Mouse (Mus musculus) hindbrain, embryonic 13.5 days (tissue): ENCODE data around the gene Mfsd7a. TPM values are rescaled to one million over a fixed set of nuclear protein-coding genes. Genes with fewer than 3 reads are reported as not detected.

Source experiments
- ATAC-seq: fragments of 200-750 bp; cut with Nextera tagmentation; 2 replicates; pipeline ENCODE4 v1.8.0; 2017; ENCODE audit warnings: moderate TSS enrichment; ENCODE audit not compliant: low FRiP score
- H3K27ac ChIP-seq: fragments of 300-500 bp; sonication (generic); 2 replicates; pipeline ENCODE4 v1.5.1; 2015; ENCODE audit warnings: inconsistent platforms, mild to moderate bottlenecking, moderate library complexity
- H3K27me3 ChIP-seq: fragments of 300-500 bp; sonication (generic); 2 replicates; pipeline ENCODE4 v1.6.1; 2015; ENCODE audit warnings: mild to moderate bottlenecking, inconsistent platforms
- H3K36me3 ChIP-seq: fragments of 300-500 bp; sonication (generic); 2 replicates; pipeline ENCODE4 v1.6.1; 2015; ENCODE audit warnings: mild to moderate bottlenecking, inconsistent platforms
- H3K4me1 ChIP-seq: fragments of 300-500 bp; sonication (generic); replicated peaks from 2 replicates; pipeline ENCODE4 v1.6.1; 2015; ENCODE audit warnings: inconsistent platforms
- H3K4me2 ChIP-seq: fragments of 300-500 bp; sonication (generic); 2 replicates; pipeline ENCODE4 v1.6.1; 2015; ENCODE audit warnings: inconsistent platforms, mild to moderate bottlenecking, moderate library complexity
- H3K4me3 ChIP-seq: fragments of 300-500 bp; sonication (generic); 2 replicates; pipeline ENCODE4 v1.5.1; 2015; ENCODE audit warnings: mild to moderate bottlenecking, inconsistent platforms
- H3K9ac ChIP-seq: fragments of 300-500 bp; sonication (generic); 2 replicates; pipeline ENCODE4 v1.6.1; 2015; ENCODE audit warnings: mild to moderate bottlenecking, inconsistent platforms
- H3K9me3 ChIP-seq: fragments of 300-500 bp; sonication (generic); 2 replicates; pipeline ENCODE4 v1.6.1; 2016; ENCODE audit warnings: inconsistent platforms
- WGBS: fragments of 180-500 bp; shearing (Covaris S2); methylation state at CpG from one replicate; pipeline ENCODE4 v1.1.7; 2015; 5-methylcytosine and 5-hydroxymethylcytosine counted together
- polyA plus RNA-seq: library from polyadenylated mRNA; unstranded; fragments of >200 nt; fragmentation: Nextera tagmentation; extraction: Ambion mirVana; gene quantifications from 2 replicates; pipeline ENCODE4 v1.2.1, GENCODE M21; 2015

Mfsd7a gene
- polyA plus RNA-seq, 1 experiment from 2014 or later = 0.17 TPM

- ATAC-seq = no peak
- Histone ChIP-seq H3K27me3 (no peaks in the 10 kb centered on the region), H3K4me2 (no peak overlapping the region), H3K36me3 (no peaks in the 10 kb centered on the region), H3K4me1 (no peaks in the 10 kb centered on the region), H3K9me3 (no peaks in the 10 kb centered on the region), H3K27ac (no peak overlapping the region), H3K9ac (no peak overlapping the region), H3K4me3 (no peak overlapping the region)
- WGBS = 90% methylated on average over 2 of the region's 2 CpGs
Observed at GRCm38 (mm10) chr5:108423427-108423826, 25.3 kb downstream of the Mfsd7a start.

GRCm38 (mm10) chr5:108422741-108423140 lies 25.9 kb downstream of the Mfsd7a start:
- H3K4me3 ChIP-seq = no peak overlapping the region
- H3K36me3 ChIP-seq = no peaks in the 10 kb centered on the region
- 78% methylated on average over 3 of the region's 3 CpGs for WGBS
- H3K27me3 ChIP-seq = no peaks in the 10 kb centered on the region
- no peaks in the 10 kb centered on the region for H3K9me3 ChIP-seq
- no peak overlapping the region for H3K27ac ChIP-seq
- H3K4me1 ChIP-seq = no peaks in the 10 kb centered on the region
- H3K4me2 ChIP-seq = no peak overlapping the region
- no peak for ATAC-seq
- no peak overlapping the region for H3K9ac ChIP-seq

GRCm38 (mm10) chr5:108414711-108415110 lies 34.0 kb downstream of the Mfsd7a start:
- no peak for ATAC-seq
- no peaks in the 10 kb centered on the region for H3K9me3 ChIP-seq
- H3K27me3 ChIP-seq = no peaks in the 10 kb centered on the region
- 80% methylated on average over 2 of the region's 2 CpGs for WGBS
- no peak overlapping the region for H3K4me3 ChIP-seq
- H3K9ac ChIP-seq = no peak overlapping the region
- no peaks in the 10 kb centered on the region for H3K4me1 ChIP-seq
- no peaks in the 10 kb centered on the region for H3K36me3 ChIP-seq
- H3K4me2 ChIP-seq = no peak overlapping the region
- no peak overlapping the region for H3K27ac ChIP-seq

- H3K27ac ChIP-seq = no peak overlapping the region
- ATAC-seq = no peak
- H3K36me3 ChIP-seq = no peaks in the 10 kb centered on the region
- H3K4me2 ChIP-seq = no peak overlapping the region
- H3K27me3 ChIP-seq = no peaks in the 10 kb centered on the region
- no peaks in the 10 kb centered on the region for H3K9me3 ChIP-seq
- no peaks in the 10 kb centered on the region for H3K4me1 ChIP-seq
- no peak overlapping the region for H3K9ac ChIP-seq
- no peak overlapping the region for H3K4me3 ChIP-seq
- 76% methylated on average over 2 of the region's 2 CpGs for WGBS
Observed at GRCm38 (mm10) chr5:108406977-108407376, 41.7 kb downstream of the Mfsd7a start.

GRCm38 (mm10) chr5:108405460-108405859 lies 43.2 kb downstream of the Mfsd7a start:
- ATAC-seq = no peak
- no peak overlapping the region for H3K4me2 ChIP-seq
- H3K4me1 ChIP-seq = no peaks in the 10 kb centered on the region
- H3K4me3 ChIP-seq = no peak overlapping the region
- H3K9me3 ChIP-seq = no peaks in the 10 kb centered on the region
- no peaks in the 10 kb centered on the region for H3K36me3 ChIP-seq
- H3K27me3 ChIP-seq = no peaks in the 10 kb centered on the region
- H3K27ac ChIP-seq = no peak overlapping the region
- H3K9ac ChIP-seq = no peak overlapping the region
- WGBS = 72% methylated on average over 1 of the region's 1 CpGs

GRCm38 (mm10) chr5:108403453-108403852 lies 45.2 kb downstream of the Mfsd7a start:
- WGBS = 87% methylated on average over 4 of the region's 4 CpGs
- Histone ChIP-seq H3K4me2 (no peak overlapping the region), H3K36me3 (no peaks in the 10 kb centered on the region), H3K27ac (no peak overlapping the region), H3K9me3 (no peaks in the 10 kb centered on the region), H3K4me3 (no peak overlapping the region), H3K27me3 (no peaks in the 10 kb centered on the region), H3K9ac (no peak overlapping the region), H3K4me1 (no peaks in the 10 kb centered on the region)
- no peak for ATAC-seq

Other genes starting within 250 kb of the Mfsd7a start
- gene Dr1, start 180.0 kb downstream of the Mfsd7a start, polyA plus RNA-seq = 40.5 and 41.8 TPM in 2 replicates
- gene Pigg, start 136.3 kb downstream of the Mfsd7a start, polyA plus RNA-seq = 5.4 and 5.9 TPM in 2 replicates
- 0.78 and 1.4 TPM in 2 replicates for gene Gm42517, start 81.0 kb downstream of the Mfsd7a start, polyA plus RNA-seq
- gene Pde6b, start 60.5 kb downstream of the Mfsd7a start, polyA plus RNA-seq = 0.16 and 0.22 TPM in 2 replicates
- gene Atp5k, start 14.4 kb downstream of the Mfsd7a start, polyA plus RNA-seq = 461 and 472 TPM in 2 replicates
- 26.6 and 27.8 TPM in 2 replicates for gene Pcgf3, start 12.3 kb upstream of the Mfsd7a start, polyA plus RNA-seq
- gene Cplx1, start 101.1 kb upstream of the Mfsd7a start, polyA plus RNA-seq = 82.5 and 85.1 TPM in 2 replicates
- 48.8 and 49.1 TPM in 2 replicates for gene Gak, start 180.9 kb upstream of the Mfsd7a start, polyA plus RNA-seq
- 23.9 and 26.4 TPM in 2 replicates for gene Tmem175, start 180.9 kb upstream of the Mfsd7a start, polyA plus RNA-seq
- 9.8 and 12.3 TPM in 2 replicates for gene Idua, start 211.4 kb upstream of the Mfsd7a start, polyA plus RNA-seq
- gene Dgkq, start 220.8 kb upstream of the Mfsd7a start, polyA plus RNA-seq = 23.8 and 27.2 TPM in 2 replicates
- 2.0 and 2.7 TPM in 2 replicates for gene Slc26a1, start 226.7 kb upstream of the Mfsd7a start, polyA plus RNA-seq
- 4.7 and 5.8 TPM in 2 replicates for gene Fgfrl1, start 243.5 kb upstream of the Mfsd7a start, polyA plus RNA-seq